Mouse (Mus musculus): Measurements from ENCODE around the gene Ntng2. TPM values are rescaled to one million over a fixed set of nuclear protein-coding genes. Genes with fewer than 3 reads are reported as not detected.

The Ntng2 gene
- polyA plus RNA-seq, 1 experiment: 23.4 TPM

- no peak for TF ChIP-seq CTCF (IDR thresholded peaks at IDR 0.05; ENCODE audit: extremely low read depth, insufficient read length, insufficient replicate concordance, low read depth, low read length)
- TF ChIP-seq POLR2A (IDR thresholded peaks at IDR 0.05; ENCODE audit: low read depth, low read length): no peak
- no peak overlapping the region for H3K4me3 ChIP-seq (ENCODE audit: low read depth, low read length)
- WGBS: 96% methylated on average over 5 of the region's 5 CpGs
- no peak overlapping the region for H3K27ac ChIP-seq (ENCODE audit: insufficient read depth, low read depth, low read length)
- no peaks in the 10 kb centered on the region for H3K4me1 ChIP-seq (ENCODE audit: control insufficient read depth, insufficient read depth, insufficient read length, low read length)
- H3K27me3 ChIP-seq (ENCODE audit: control insufficient read depth, insufficient read depth, low read length): no peaks in the 10 kb centered on the region
- H3K36me3 ChIP-seq (ENCODE audit: control insufficient read depth, insufficient read depth, low read length): peaks cover 51% of the 10 kb centered on the region
These were observed 84.7 kb downstream of the Ntng2 start for GRCm38 (mm10) chr2:29168067-29168466.

- H3K27ac ChIP-seq (ENCODE audit: insufficient read depth, low read depth, low read length): no peak overlapping the region
- H3K4me1 ChIP-seq (ENCODE audit: control insufficient read depth, insufficient read depth, insufficient read length, low read length): no peaks in the 10 kb centered on the region
- H3K36me3 ChIP-seq (ENCODE audit: control insufficient read depth, insufficient read depth, low read length): peaks cover 68% of the 10 kb centered on the region
- no peak for TF ChIP-seq CTCF (IDR thresholded peaks at IDR 0.05; ENCODE audit: extremely low read depth, insufficient read length, insufficient replicate concordance, low read depth, low read length)
- no peak for TF ChIP-seq POLR2A (IDR thresholded peaks at IDR 0.05; ENCODE audit: low read depth, low read length)
- no peaks in the 10 kb centered on the region for H3K27me3 ChIP-seq (ENCODE audit: control insufficient read depth, insufficient read depth, low read length)
- H3K4me3 ChIP-seq (ENCODE audit: low read depth, low read length): no peak overlapping the region
- WGBS: 60% methylated on average over 2 of the region's 2 CpGs
These were observed 100.9 kb downstream of the Ntng2 start for GRCm38 (mm10) chr2:29151941-29152340.

Other genes with a start within 250 kb of the Ntng2 start
- gene Cfap77, start 197.9 kb downstream of the Ntng2 start, polyA plus RNA-seq (2012; rRNA removed): 0.16 and 0.18 TPM in 2 replicates
- 1.6 and 3.3 TPM in 2 replicates for gene Ttf1, start 192.7 kb downstream of the Ntng2 start, polyA plus RNA-seq (2012; rRNA removed)
- gene Setx, start 128.8 kb downstream of the Ntng2 start, polyA plus RNA-seq (2012; rRNA removed): 0.95 and 3.3 TPM in 2 replicates
- 20.8 and 33.3 TPM in 2 replicates for gene Med27, start 93.8 kb upstream of the Ntng2 start, polyA plus RNA-seq (2012; rRNA removed)